Mouse (Mus musculus) lung, postnatal 0 days (tissue): ENCODE results near the gene Cabp4.

Experiments used
- CTCF ChIP-seq: IDR thresholded peaks from 2 replicates; pipeline ENCODE4 v1.5.1; 2016; ENCODE audit warnings: antibody characterized with exemption, mild to moderate bottlenecking
- EP300 ChIP-seq: IDR thresholded peaks from 2 replicates; pipeline ENCODE4 v1.6.1; 2016; ENCODE audit warnings: antibody characterized with exemption, mild to moderate bottlenecking, control low read depth

DNA sequence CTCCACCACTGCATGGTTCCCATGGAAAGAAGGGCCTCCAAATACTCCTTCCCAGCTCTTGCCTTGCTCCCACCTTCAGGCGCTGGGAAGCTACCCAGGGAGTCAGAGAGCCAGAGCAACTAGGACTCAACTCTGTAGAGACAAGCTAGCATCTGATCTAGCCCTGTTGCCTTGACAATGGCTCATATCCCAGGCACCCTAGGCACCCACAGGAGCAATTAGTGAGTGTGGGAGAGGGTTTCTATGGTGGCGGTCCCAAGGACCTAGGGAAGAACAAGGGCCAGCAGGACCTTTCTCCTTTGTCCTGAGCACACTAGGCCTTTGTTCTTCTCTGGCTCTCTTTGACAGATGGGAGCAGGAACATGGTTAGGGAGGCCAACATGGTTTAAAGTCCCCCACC is 39.9 kb upstream of the Cabp4 start:
- no peak for TF ChIP-seq EP300
- no peak for TF ChIP-seq CTCF
